Mouse (Mus musculus) liver, embryonic 13.5 days (tissue): ENCODE data around the gene Tnfaip3. TPM values are rescaled to one million over a fixed set of nuclear protein-coding genes. Genes with fewer than 3 reads are reported as not detected.

Experiments used
- ATAC-seq: fragments of 200-750 bp; cut with Nextera tagmentation; 2 replicates; pipeline ENCODE4 v1.8.0; 2017; ENCODE audit warnings: low read depth, mild to moderate bottlenecking, moderate number of reproducible peaks, moderate library complexity
- DNase-seq: peaks from one replicate; pipeline ENCODE4 v3.0.0; 2022
- H3K27ac ChIP-seq: fragments of 300-500 bp; sonication (generic); 2 replicates; pipeline ENCODE4 v1.5.1; 2015; ENCODE audit warnings: moderate library complexity, mild to moderate bottlenecking, inconsistent platforms
- H3K27me3 ChIP-seq: fragments of 300-500 bp; sonication (generic); 2 replicates; pipeline ENCODE4 v1.6.1; 2015; ENCODE audit warnings: mild to moderate bottlenecking, inconsistent platforms
- H3K36me3 ChIP-seq: fragments of 300-500 bp; sonication (generic); 2 replicates; pipeline ENCODE4 v1.6.1; 2015; ENCODE audit warnings: mild to moderate bottlenecking, inconsistent platforms
- H3K4me1 ChIP-seq: fragments of 300-500 bp; sonication (generic); replicated peaks from 2 replicates; pipeline ENCODE4 v1.6.1; 2015; ENCODE audit warnings: inconsistent platforms
- H3K4me2 ChIP-seq: fragments of 300-500 bp; sonication (generic); 2 replicates; pipeline ENCODE4 v1.6.1; 2015; ENCODE audit warnings: inconsistent platforms, mild to moderate bottlenecking, moderate library complexity
- H3K4me3 ChIP-seq: fragments of 300-500 bp; sonication (generic); replicated peaks from 2 replicates; pipeline ENCODE4 v1.5.1; 2015; ENCODE audit warnings: mild to moderate bottlenecking, inconsistent platforms
- H3K9ac ChIP-seq: fragments of 300-500 bp; sonication (generic); 2 replicates; pipeline ENCODE4 v1.6.1; 2015; ENCODE audit warnings: mild to moderate bottlenecking, inconsistent platforms
- H3K9me3 ChIP-seq: fragments of 300-500 bp; sonication (generic); replicated peaks from 2 replicates; pipeline ENCODE4 v1.6.1; 2016; ENCODE audit warnings: inconsistent platforms
- WGBS: fragments of 180-500 bp; shearing (Covaris S2); methylation state at CpG from one replicate; pipeline ENCODE4 v1.1.7; 2015; ENCODE audit not compliant: insufficient replicate concordance; 5-methylcytosine and 5-hydroxymethylcytosine counted together
- polyA plus RNA-seq: library from polyadenylated mRNA; unstranded; fragments of >200 nt; fragmentation: Nextera tagmentation; extraction: Ambion mirVana; gene quantifications from 2 replicates; pipeline ENCODE4 v1.2.1, GENCODE M21; 2015

The Tnfaip3 gene
- 0.71 and 0.80 TPM in 2 replicates for polyA plus RNA-seq

GRCm38 (mm10) chr10:19015257-19015862, at the start of gene Tnfaip3:
TSS of gene Tnfaip3 (minus strand) at chr10:19015657.
- Histone ChIP-seq H3K4me2 (peak within 1 kb of the TSS; percentile 94), H3K4me3 (peak within 1 kb of the TSS; percentile 72), H3K27ac (peak within 1 kb of the TSS; percentile 58), H3K27me3 (no peaks in the 10 kb centered on the region), H3K9me3 (no peaks in the 10 kb centered on the region), H3K4me1 (peaks cover 20% of the 10 kb centered on the region), H3K9ac (peak within 1 kb of the TSS; percentile 76), H3K36me3 (no peaks in the 10 kb centered on the region)
- under 1% methylated on average over 38 of the region's 38 CpGs for WGBS
- DNase-seq (peak; percentile 88), ATAC-seq (peak; percentile 86)

- DNase-seq (no peak), ATAC-seq (0 out of 2 replicates have a peak, but pooled peaks have one; percentile 39)
- Histone ChIP-seq H3K4me2 (no peak overlapping the region), H3K4me1 (peaks cover 46% of the 10 kb centered on the region), H3K9ac (no peak overlapping the region), H3K27ac (no peak overlapping the region), H3K4me3 (no peak overlapping the region), H3K36me3 (no peaks in the 10 kb centered on the region), H3K27me3 (no peaks in the 10 kb centered on the region), H3K9me3 (no peaks in the 10 kb centered on the region)
- WGBS, result 32% methylated on average over 6 of the region's 6 CpGs
Observed at GRCm38 (mm10) chr10:19064651-19065601, 49.5 kb upstream of the Tnfaip3 start.

GRCm38 (mm10) chr10:19063670-19064069, 48.2 kb upstream of the Tnfaip3 start:
- WGBS, result 52% methylated on average over 1 of the region's 1 CpGs
- Histone ChIP-seq H3K27me3 (no peaks in the 10 kb centered on the region), H3K9me3 (no peaks in the 10 kb centered on the region), H3K27ac (no peak overlapping the region), H3K36me3 (no peaks in the 10 kb centered on the region), H3K4me1 (peaks cover 46% of the 10 kb centered on the region), H3K9ac (no peak overlapping the region), H3K4me2 (no peak overlapping the region), H3K4me3 (no peak overlapping the region)
- DNase-seq (no peak), ATAC-seq (no peak)

- Histone ChIP-seq H3K4me3 (no peak overlapping the region), H3K27ac (peak overlapping the region; percentile 26; the same call in 1 of the 2 replicates), H3K36me3 (no peaks in the 10 kb centered on the region), H3K27me3 (no peaks in the 10 kb centered on the region), H3K9ac (no peak overlapping the region), H3K4me1 (peaks cover 46% of the 10 kb centered on the region), H3K4me2 (peak overlapping the region; percentile 43; the same call in 1 of the 2 replicates), H3K9me3 (no peaks in the 10 kb centered on the region)
- WGBS, result 53% methylated on average over 4 of the region's 4 CpGs
- no peak for DNase-seq
- no peak for ATAC-seq
Observed at GRCm38 (mm10) chr10:19063208-19063607, 47.8 kb upstream of the Tnfaip3 start.

GRCm38 (mm10) chr10:19062098-19062905, 46.8 kb upstream of the Tnfaip3 start:
- peaks cover 42% of the 10 kb centered on the region for H3K4me1 ChIP-seq
- no peak overlapping the region for H3K9ac ChIP-seq
- 11% methylated on average over 15 of the region's 15 CpGs for WGBS
- H3K36me3 ChIP-seq, result no peaks in the 10 kb centered on the region
- ATAC-seq (peak; percentile 50), DNase-seq (no peak)
- peak overlapping the region; percentile 18 for H3K4me3 ChIP-seq
- H3K27ac ChIP-seq, result peak overlapping the region; percentile 26; the same call in 1 of the 2 replicates
- peak overlapping the region; percentile 43 for H3K4me2 ChIP-seq
- H3K9me3 ChIP-seq, result no peaks in the 10 kb centered on the region
- no peaks in the 10 kb centered on the region for H3K27me3 ChIP-seq

- Histone ChIP-seq H3K9ac (no peak overlapping the region), H3K36me3 (no peaks in the 10 kb centered on the region), H3K9me3 (no peaks in the 10 kb centered on the region), H3K27me3 (no peaks in the 10 kb centered on the region), H3K4me2 (no peak overlapping the region), H3K4me1 (peaks cover 34% of the 10 kb centered on the region), H3K27ac (no peak overlapping the region), H3K4me3 (no peak overlapping the region)
- DNase-seq (no peak), ATAC-seq (no peak)
- WGBS, result 69% methylated on average over 3 of the region's 3 CpGs
Observed at GRCm38 (mm10) chr10:19061201-19061600, 45.7 kb upstream of the Tnfaip3 start.

- 71% methylated on average over 1 of the region's 1 CpGs for WGBS
Observed at GRCm38 (mm10) chr10:19053524-19053923, 38.1 kb upstream of the Tnfaip3 start.

GRCm38 (mm10) chr10:19045986-19046385, 30.5 kb upstream of the Tnfaip3 start:
- ATAC-seq (no peak), DNase-seq (no peak)
- no peaks in the 10 kb centered on the region for H3K27me3 ChIP-seq
- H3K9me3 ChIP-seq, result no peaks in the 10 kb centered on the region
- H3K4me1 ChIP-seq, result no peaks in the 10 kb centered on the region
- H3K36me3 ChIP-seq, result no peaks in the 10 kb centered on the region
- H3K4me2 ChIP-seq, result no peak overlapping the region
- no peak overlapping the region for H3K27ac ChIP-seq
- 28% methylated on average over 2 of the region's 2 CpGs for WGBS
- no peak overlapping the region for H3K9ac ChIP-seq
- H3K4me3 ChIP-seq, result no peak overlapping the region

More at GRCm38 (mm10) chr10:19053524-19053923, 38.1 kb upstream of the Tnfaip3 start:
- H3K9ac ChIP-seq, result no peak overlapping the region
- DNase-seq, result no peak
- ATAC-seq, result no peak
- H3K27ac ChIP-seq, result no peak overlapping the region
- H3K27me3 ChIP-seq, result no peaks in the 10 kb centered on the region
- no peak overlapping the region for H3K4me2 ChIP-seq
- H3K36me3 ChIP-seq, result no peaks in the 10 kb centered on the region
- no peak overlapping the region for H3K4me3 ChIP-seq
- H3K4me1 ChIP-seq, result no peaks in the 10 kb centered on the region
- H3K9me3 ChIP-seq, result no peaks in the 10 kb centered on the region

- ATAC-seq (no peak), DNase-seq (no peak)
- H3K27ac ChIP-seq, result no peak overlapping the region
- WGBS, result 64% methylated on average over 9 of the region's 9 CpGs
- H3K36me3 ChIP-seq, result no peaks in the 10 kb centered on the region
- no peak overlapping the region for H3K4me3 ChIP-seq
- no peak overlapping the region for H3K4me2 ChIP-seq
- H3K27me3 ChIP-seq, result no peaks in the 10 kb centered on the region
- H3K9ac ChIP-seq, result no peak overlapping the region
- no peaks in the 10 kb centered on the region for H3K9me3 ChIP-seq
- H3K4me1 ChIP-seq, result no peaks in the 10 kb centered on the region
Observed at GRCm38 (mm10) chr10:19044765-19045516, 29.5 kb upstream of the Tnfaip3 start.

GRCm38 (mm10) chr10:19043529-19044262, 28.2 kb upstream of the Tnfaip3 start:
- 26% methylated on average over 4 of the region's 4 CpGs for WGBS
- Histone ChIP-seq H3K4me3 (no peak overlapping the region), H3K9ac (no peak overlapping the region), H3K9me3 (no peaks in the 10 kb centered on the region), H3K27ac (no peak overlapping the region), H3K4me2 (no peak overlapping the region), H3K27me3 (no peaks in the 10 kb centered on the region), H3K4me1 (no peaks in the 10 kb centered on the region), H3K36me3 (no peaks in the 10 kb centered on the region)
- DNase-seq (no peak), ATAC-seq (0 out of 2 replicates have a peak, but pooled peaks have one; percentile 23)
